Mouse (Mus musculus) embryonic fibroblast, embryonic 13.5 days (primary cell): ENCODE data around the gene 9330161L09Rik. TPM values are rescaled to one million over a fixed set of nuclear protein-coding genes. Genes with fewer than 3 reads are reported as not detected.
A peak's percentile ranks its signal among the peaks of the same experiment; 100 is the strongest.
"Not testable (repeated sequence)": the region's sequence is repeated elsewhere in the genome, so short reads cannot be mapped to it uniquely, and the experiment has no call there.

ENCODE experiments used
- H3K27ac ChIP-seq: 2 replicates; pipeline ENCODE4 v1.5.1; 2012; ENCODE audit warnings: low read length, control low read depth, inconsistent platforms; ENCODE audit not compliant: insufficient read depth
- H3K4me1 ChIP-seq: 2 replicates; pipeline ENCODE4 v1.6.1; 2011; ENCODE audit warnings: low read length; ENCODE audit not compliant: control insufficient read depth, insufficient read depth
- H3K4me3 ChIP-seq: 2 replicates; pipeline ENCODE4 v1.5.1; 2011; ENCODE audit warnings: mild to moderate bottlenecking, control low read depth, low read length; ENCODE audit not compliant: insufficient read depth
- CTCF ChIP-seq: IDR thresholded peaks from 2 replicates; pipeline ENCODE4 v1.5.1; 2011; ENCODE audit warnings: mild to moderate bottlenecking, control low read depth, low read length, moderate library complexity, borderline replicate concordance; ENCODE audit not compliant: insufficient read depth
- POLR2A ChIP-seq: IDR thresholded peaks from 2 replicates; pipeline ENCODE4 v1.6.1; 2011; ENCODE audit warnings: low read depth, mild to moderate bottlenecking, control low read depth, low read length, moderate library complexity
- polyA plus RNA-seq: library from polyadenylated mRNA; stranded (reverse); fragments of >200 nt; gene quantifications from 2 replicates; pipeline ENCODE4 v1.2.4, GENCODE M21; 2011; ENCODE audit warnings: low read depth; ENCODE audit not compliant: missing spikeins, insufficient read length

9330161L09Rik gene
- polyA plus RNA-seq, result 0.53 and 0.83 TPM in 2 replicates

- Histone ChIP-seq H3K4me1 (no peaks in the 10 kb centered on the region), H3K4me3 (no peak within 1 kb of the TSS), H3K27ac (no peak within 1 kb of the TSS)
- TF ChIP-seq CTCF, result no peak
- TF ChIP-seq POLR2A, result no peak
Observed at GRCm38 (mm10) chr12:103407720-103408119, at the start of gene 9330161L09Rik. Gene 9330161L09Rik (minus strand): TSS chr12:103407820.

GRCm38 (mm10) chr12:103457140-103457539, 49.5 kb upstream of the 9330161L09Rik start, which contains the start of gene Ifi27l2b:
Gene Ifi27l2b (minus strand): TSS chr12:103457223.
- Histone ChIP-seq H3K4me3 (no peak within 1 kb of the TSS), H3K4me1 (no peaks in the 10 kb centered on the region), H3K27ac (no peak within 1 kb of the TSS)
- TF ChIP-seq CTCF (no peak), POLR2A (no peak)

- H3K27ac ChIP-seq, H3K4me3 ChIP-seq, H3K4me1 ChIP-seq: not testable (repeated sequence)
Observed at GRCm38 (mm10) chr12:103456727-103457126, 49.1 kb upstream of the 9330161L09Rik start.

- Histone ChIP-seq H3K27ac (no peak overlapping the region), H3K4me3 (no peak overlapping the region), H3K4me1 (no peaks in the 10 kb centered on the region)
- TF ChIP-seq POLR2A, result no peak
- TF ChIP-seq CTCF, result no peak
Observed at GRCm38 (mm10) chr12:103453361-103453760, 45.7 kb upstream of the 9330161L09Rik start.

- Histone ChIP-seq H3K4me3 (no peak overlapping the region), H3K4me1 (no peaks in the 10 kb centered on the region), H3K27ac (no peak overlapping the region)
- TF ChIP-seq POLR2A (no peak), CTCF (no peak)
Observed at GRCm38 (mm10) chr12:103445060-103445459, 37.4 kb upstream of the 9330161L09Rik start.

GRCm38 (mm10) chr12:103444261-103444660, 36.6 kb upstream of the 9330161L09Rik start:
- not testable (repeated sequence) for H3K4me3 ChIP-seq, H3K27ac ChIP-seq, H3K4me1 ChIP-seq

GRCm38 (mm10) chr12:103443524-103443923, 35.9 kb upstream of the 9330161L09Rik start, which contains the start of gene Ifi27l2a:
Gene Ifi27l2a (minus strand): TSS chr12:103443680.
- no peak within 1 kb of the TSS for H3K27ac ChIP-seq
- TF ChIP-seq POLR2A, result no peak
- TF ChIP-seq CTCF, result no peak
- no peak within 1 kb of the TSS for H3K4me3 ChIP-seq
- no peaks in the 10 kb centered on the region for H3K4me1 ChIP-seq

GRCm38 (mm10) chr12:103437601-103438000, 30.0 kb upstream of the 9330161L09Rik start:
- Histone ChIP-seq H3K4me1 (no peaks in the 10 kb centered on the region; the same call in none of the 2 replicates), H3K4me3 (no peak overlapping the region), H3K27ac (no peak overlapping the region)
- TF ChIP-seq POLR2A (no peak), CTCF (no peak)

GRCm38 (mm10) chr12:103434861-103435260, 27.2 kb upstream of the 9330161L09Rik start:
- peak overlapping the region; percentile 47 for H3K4me3 ChIP-seq
- TF ChIP-seq POLR2A (no peak; the same call in 1 of the 2 replicates), CTCF (no peak)
- H3K4me1 ChIP-seq, result no peaks in the 10 kb centered on the region; the same call in none of the 2 replicates
- H3K27ac ChIP-seq, result no peak overlapping the region

GRCm38 (mm10) chr12:103433986-103434731, 26.5 kb upstream of the 9330161L09Rik start, which contains the start of gene Ifi27:
Gene Ifi27 (plus strand): TSS chr12:103434211.
- peak within 1 kb of the TSS; percentile 47 for H3K4me3 ChIP-seq
- TF ChIP-seq POLR2A (peak; percentile 86), CTCF (no peak)
- H3K4me1 ChIP-seq, result no peaks in the 10 kb centered on the region; the same call in none of the 2 replicates
- peak within 1 kb of the TSS; percentile 69 for H3K27ac ChIP-seq
